ENCODE assay signal across 10 mouse cellular contexts in genomic region chr6:67069800-67070315, GRCm38 (mm10). TPM values are rescaled to one million over a fixed set of nuclear protein-coding genes. Genes with fewer than 3 reads are reported as not detected.
DNase-seq lines count a peak whose midpoint lies in the region.
"Had no signal": no experiment of that assay in that cellular context is flagged by ENCODE, and none has a peak within 500 bp of the region (broad histone marks: within the 10 kb centered on the region; RNA-seq: fewer than 3 reads in every experiment).

No protein-coding gene starts in this region.

- H3K4me1 ChIP-seq in megakaryocyte, embryonic 14.5 days = peaks cover 19% of the 10 kb centered on the region
- H3K4me1 ChIP-seq: midbrain, embryonic 12.5 days had no signal

- H3K27me3 ChIP-seq in megakaryocyte, embryonic 14.5 days (replicated peaks) = peaks cover 5% of the 10 kb centered on the region
- H3K27me3 ChIP-seq: midbrain, embryonic 12.5 days had no signal

- DNase-seq in cerebellum, adult 11-12 months = peak; percentile 10
- no peak for DNase-seq in cerebellum, postnatal 4 days (ENCODE audit: low spot score in 2 of 2)
- peak; percentile 33 for DNase-seq in kidney, postnatal 10 days
- no peak for DNase-seq in kidney, adult 8-10 months
- DNase-seq in adipocyte (ENCODE audit: low spot score) = peak; percentile 79
- DNase-seq in frontal cortex, adult 2 months (ENCODE audit: extremely low spot score in 1 of 2, low spot score in 1 of 2) = no peak
- no peak for DNase-seq in thymus, postnatal 0 days (ENCODE audit: low spot score)
- DNase-seq: cerebellum, adult 9-10 months had no signal

- no peaks in the 10 kb centered on the region for H3K9me3 ChIP-seq in megakaryocyte, embryonic 14.5 days
- H3K9me3 ChIP-seq: midbrain, embryonic 12.5 days had no signal

- peak overlapping the region; percentile 43 for H3K4me3 ChIP-seq in megakaryocyte, embryonic 14.5 days (replicated peaks)
- H3K4me3 ChIP-seq: midbrain, embryonic 12.5 days had no signal

- peaks cover 5% of the 10 kb centered on the region for H3K36me3 ChIP-seq in megakaryocyte, embryonic 14.5 days (replicated peaks; ENCODE audit: low read length)
- H3K36me3 ChIP-seq: midbrain, embryonic 12.5 days had no signal

RNA-seq across cellular contexts. Expression of gene Gadd45a, which starts 32.6 kb away (rescaled TPM):
- 88.5 and 148 TPM in 2 replicates for polyA plus RNA-seq in megakaryocyte, embryonic 14.5 days (2012; ENCODE audit: insufficient read depth, low replicate concordance)
- polyA plus RNA-seq in frontal cortex, adult 2 months (2012; rRNA removed) = 13.5 and 17.8 TPM in 2 replicates
- polyA plus RNA-seq in thymus, postnatal 0 days (2015; fragmentation: Nextera tagmentation; extraction: Ambion mirVana) = 32.5 and 35.3 TPM in 2 replicates

Comparison
In these comparisons a context has a peak if more than half of its experiments do, and no peak if none do; other contexts are left out.
1. DNase-seq: peak in cerebellum, adult 11-12 months (single experiment), kidney, postnatal 10 days (single experiment) and adipocyte (single experiment); none in cerebellum, postnatal 4 days (0 of 2), kidney, adult 8-10 months (0 of 2), frontal cortex, adult 2 months (0 of 2) and thymus, postnatal 0 days (single experiment).